Mouse (Mus musculus) urinary bladder, postnatal 4 days (tissue): ENCODE measurements around the gene Ankrd49.

Source experiments
- DNase-seq, 2 experiments: peaks; one replicate each; pipeline ENCODE4 v3.0.0; 2021 to 2022; ENCODE audit warnings: low spot score in 2 of 2

The Ankrd49 gene

DNA sequence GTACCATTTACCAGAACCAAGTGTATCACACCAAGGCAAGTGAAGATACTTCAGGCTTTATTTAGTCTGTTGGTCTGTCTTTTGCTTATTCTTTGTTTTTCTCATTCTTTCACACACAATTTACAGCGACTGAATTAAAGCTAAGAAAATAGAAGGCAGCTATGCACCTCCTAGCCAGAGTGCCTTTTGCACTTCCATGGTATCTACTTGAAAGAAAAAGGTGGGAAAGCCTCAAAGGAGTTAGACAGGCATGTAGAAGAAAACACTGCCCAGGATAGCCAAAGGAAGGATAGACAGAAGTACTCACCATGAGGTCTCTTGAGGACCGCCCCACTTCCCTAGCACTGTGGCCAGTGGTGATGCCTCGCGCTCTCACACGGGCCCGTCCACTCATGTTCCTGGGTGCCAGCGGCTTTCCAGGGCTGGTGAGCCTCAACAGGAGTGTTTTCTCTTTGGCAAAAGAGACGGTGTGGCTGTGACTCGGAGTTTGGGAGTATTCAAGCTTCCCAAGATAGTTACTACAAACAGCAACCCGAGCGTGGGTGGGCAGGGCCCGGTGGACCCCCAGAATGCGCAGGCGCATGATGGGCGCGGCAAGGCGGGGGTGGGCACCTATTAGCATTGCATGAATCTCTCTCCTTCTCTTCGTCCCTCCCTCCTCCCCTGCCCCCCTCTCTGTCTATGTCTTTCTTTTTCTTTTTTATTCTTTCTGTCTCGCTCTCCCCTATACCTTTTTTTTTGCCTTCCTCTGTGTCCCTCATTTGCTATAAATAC lies 44.3 kb downstream of the Ankrd49 start, which contains the start of gene Piwil4:
TSS of gene Piwil4 (minus strand) at position 583 of the 774 bp plus-strand sequence.
- DNase-seq: no peak

DNA sequence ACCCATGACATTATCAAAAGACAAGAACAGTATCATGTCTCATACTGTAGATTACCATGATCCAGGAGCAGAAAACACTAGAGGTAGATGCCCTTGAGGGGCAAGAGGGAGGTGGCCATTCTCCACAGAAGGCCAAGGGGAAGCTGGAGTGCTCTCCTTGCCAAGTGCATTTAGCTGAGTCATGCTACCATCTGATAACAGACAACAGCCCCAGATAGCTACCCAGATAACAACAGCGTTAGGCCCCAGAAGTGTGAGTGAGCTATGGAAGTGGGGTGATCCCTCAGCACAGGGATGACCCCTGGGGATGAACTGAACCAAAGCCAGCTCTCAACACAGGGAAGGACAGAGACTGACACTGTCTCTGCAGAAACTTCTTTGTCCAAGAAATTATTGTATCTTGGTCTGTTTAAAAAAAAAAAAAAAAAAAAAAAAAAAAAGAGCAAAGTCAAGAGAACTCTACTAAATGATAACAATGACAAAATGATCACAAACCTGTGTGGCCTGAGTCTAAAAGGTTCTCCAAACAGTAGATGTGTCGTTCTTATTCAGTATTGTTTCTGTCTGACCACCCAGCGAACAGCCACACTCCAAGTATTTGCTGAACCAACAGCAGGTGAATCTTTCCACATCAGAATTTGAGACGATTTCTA lies 45.0 kb downstream of the Ankrd49 start:
- DNase-seq: no peak

DNA sequence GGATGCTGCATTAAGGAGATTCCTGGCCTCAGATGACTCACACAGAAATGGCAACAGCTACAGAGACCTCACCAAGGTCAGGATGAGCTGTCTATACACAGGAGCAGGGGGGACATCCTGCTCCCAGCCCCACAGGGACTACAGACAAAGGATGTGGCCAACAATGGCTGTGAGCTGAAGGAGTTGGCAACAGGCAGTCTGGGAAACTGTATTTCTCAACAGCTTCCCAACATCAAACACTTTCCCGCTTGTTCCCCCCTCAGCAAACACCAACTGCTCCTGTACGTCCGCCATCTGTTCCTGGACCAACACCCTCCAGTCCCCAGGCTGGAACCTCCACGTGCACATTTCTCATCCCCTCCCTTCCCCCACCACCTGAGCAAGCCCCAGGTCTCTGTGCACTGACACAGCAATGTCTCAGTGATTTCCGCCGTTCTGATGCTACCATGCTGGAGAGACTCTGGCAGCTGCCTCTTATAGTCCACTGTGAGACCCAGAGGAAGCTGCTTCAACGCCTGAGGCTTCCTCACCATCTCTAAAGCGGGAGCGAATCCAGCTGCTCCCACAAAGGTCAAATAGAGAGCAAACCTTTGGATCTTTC lies 53.6 kb downstream of the Ankrd49 start:
- no peak for DNase-seq
